Mouse (Mus musculus) forebrain, postnatal 0 days (tissue): Measurements from ENCODE around the gene Tlx2. TPM values are rescaled to one million over a fixed set of nuclear protein-coding genes. Genes with fewer than 3 reads are reported as not detected.
A peak's percentile ranks its signal among the peaks of the same experiment; 100 is the strongest.

Experiments used
- ATAC-seq: fragments of 200-750 bp; cut with Nextera tagmentation; 2 replicates; pipeline ENCODE4 v1.8.0; 2017; ENCODE audit warnings: mild to moderate bottlenecking, moderate library complexity
- DNase-seq: peaks from one replicate; pipeline ENCODE4 v3.0.0-alpha.2; 2015
- H3K27ac ChIP-seq: fragments of 300-500 bp; sonication (generic); 2 replicates; pipeline ENCODE4 v1.5.1; 2014; ENCODE audit warnings: low read depth, mild to moderate bottlenecking, antibody characterized with exemption, low read length, moderate library complexity, mixed read lengths
- H3K27me3 ChIP-seq: fragments of 300-500 bp; sonication (generic); 2 replicates; pipeline ENCODE4 v1.6.1; 2014; ENCODE audit warnings: mild to moderate bottlenecking, low read length, mixed read lengths; ENCODE audit not compliant: insufficient read depth
- H3K36me3 ChIP-seq: fragments of 300-500 bp; sonication (generic); 2 replicates; pipeline ENCODE4 v1.6.1; 2014; ENCODE audit warnings: mild to moderate bottlenecking, moderate library complexity; ENCODE audit not compliant: insufficient read depth
- H3K4me1 ChIP-seq: fragments of 300-500 bp; sonication (generic); 2 replicates; pipeline ENCODE4 v1.6.1; 2014; ENCODE audit warnings: antibody characterized with exemption; ENCODE audit not compliant: insufficient read depth
- H3K4me2 ChIP-seq: fragments of 300-500 bp; sonication (generic); 2 replicates; pipeline ENCODE4 v1.6.1; 2014; ENCODE audit warnings: low read depth, mild to moderate bottlenecking, moderate library complexity
- H3K4me3 ChIP-seq: fragments of 300-500 bp; sonication (generic); 2 replicates; pipeline ENCODE4 v1.5.1; 2014; ENCODE audit warnings: low read depth, low read length, mixed read lengths
- H3K9ac ChIP-seq: fragments of 300-500 bp; sonication (generic); 2 replicates; pipeline ENCODE4 v1.6.1; 2014; ENCODE audit warnings: mild to moderate bottlenecking
- H3K9me3 ChIP-seq: fragments of 300-500 bp; sonication (generic); 2 replicates; pipeline ENCODE4 v1.6.1; 2016; ENCODE audit warnings: low read length
- CTCF ChIP-seq: sonication (generic); IDR thresholded peaks from 2 replicates; pipeline ENCODE4 v1.5.1; 2016; ENCODE audit warnings: antibody characterized with exemption, control low read depth, low read depth
- WGBS: fragments of 180-500 bp; shearing (Covaris S2); extraction: QIAGEN DNeasy Blood & Tissue Kit; methylation state at CpG from one replicate; pipeline ENCODE4 v1.1.7; 2014; 5-methylcytosine and 5-hydroxymethylcytosine counted together
- polyA plus RNA-seq: library from polyadenylated mRNA; unstranded; fragments of >200 nt; fragmentation: Nextera tagmentation; extraction: Ambion mirVana; gene quantifications from 2 replicates; pipeline ENCODE4 v1.2.1, GENCODE M21; 2015
- total RNA-seq: library from RNA; depleted of rRNA; stranded (reverse); fragments of >200 nt; gene quantifications from 2 replicates; pipeline ENCODE4 v1.2.3, GENCODE M21; 2014

Tlx2 gene
- total and polyA plus RNA-seq, 2 experiments from 2014 or later: not detected

DNA sequence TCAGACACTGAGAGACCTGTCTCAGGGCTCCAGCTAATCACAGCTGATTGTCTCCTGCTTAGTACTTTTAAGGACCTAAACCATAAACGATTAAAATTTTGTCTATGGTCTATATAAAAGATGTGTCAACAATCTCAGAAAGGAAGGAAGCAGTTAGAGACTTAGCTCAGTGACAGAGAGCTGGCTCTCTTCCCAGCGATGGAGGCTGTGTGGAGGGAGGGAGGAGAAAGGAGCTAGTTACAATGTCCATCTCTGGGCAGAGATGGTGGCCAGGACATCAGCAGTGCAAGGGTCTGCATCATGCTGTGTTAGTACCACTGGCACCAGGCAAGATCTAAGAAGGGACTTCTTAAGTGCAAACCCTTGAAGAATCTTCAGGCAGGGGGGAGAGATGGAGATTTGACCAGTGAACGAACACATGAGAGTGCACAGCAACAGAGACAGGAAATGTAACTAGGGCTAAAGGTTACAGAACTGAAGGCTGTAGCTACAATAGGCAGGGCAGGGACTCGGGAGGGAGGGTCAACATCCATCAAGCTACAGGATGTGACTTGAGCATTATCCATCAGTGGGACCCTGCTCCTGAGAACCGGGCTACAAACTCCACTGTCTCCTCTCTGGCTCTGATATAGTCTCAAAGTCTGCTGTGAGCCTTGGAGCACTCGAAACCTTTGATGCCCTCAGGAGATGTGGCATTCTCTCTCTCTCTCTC, 22.5 kb upstream of the Tlx2 start:
- H3K27me3 ChIP-seq: peaks cover 26% of the 10 kb centered on the region
- no peaks in the 10 kb centered on the region for H3K36me3 ChIP-seq
- DNase-seq: no peak
- H3K4me3 ChIP-seq: no peak overlapping the region
- 48% methylated on average over 6 of the region's 6 CpGs for WGBS
- ATAC-seq: no peak
- H3K4me1 ChIP-seq: no peaks in the 10 kb centered on the region
- no peak for TF ChIP-seq CTCF
- no peak overlapping the region for H3K4me2 ChIP-seq
- H3K9me3 ChIP-seq: no peaks in the 10 kb centered on the region
- H3K9ac ChIP-seq: no peak overlapping the region
- no peak overlapping the region for H3K27ac ChIP-seq

- no peak overlapping the region for H3K27ac ChIP-seq
- ATAC-seq (no peak), DNase-seq (no peak)
- H3K27me3 ChIP-seq: peaks cover 56% of the 10 kb centered on the region
- H3K4me1 ChIP-seq: no peaks in the 10 kb centered on the region
- no peak overlapping the region for H3K4me3 ChIP-seq
- H3K9ac ChIP-seq: no peak overlapping the region
- 7% methylated on average over 9 of the region's 9 CpGs for WGBS
- H3K4me2 ChIP-seq: peak overlapping the region; percentile 23; the same call in 1 of the 2 replicates
- no peaks in the 10 kb centered on the region for H3K36me3 ChIP-seq
- no peaks in the 10 kb centered on the region for H3K9me3 ChIP-seq
- TF ChIP-seq CTCF: no peak
These were observed 17.8 kb upstream of the Tlx2 start for GRCm38 (mm10) chr6:83087926-83088260.

DNA sequence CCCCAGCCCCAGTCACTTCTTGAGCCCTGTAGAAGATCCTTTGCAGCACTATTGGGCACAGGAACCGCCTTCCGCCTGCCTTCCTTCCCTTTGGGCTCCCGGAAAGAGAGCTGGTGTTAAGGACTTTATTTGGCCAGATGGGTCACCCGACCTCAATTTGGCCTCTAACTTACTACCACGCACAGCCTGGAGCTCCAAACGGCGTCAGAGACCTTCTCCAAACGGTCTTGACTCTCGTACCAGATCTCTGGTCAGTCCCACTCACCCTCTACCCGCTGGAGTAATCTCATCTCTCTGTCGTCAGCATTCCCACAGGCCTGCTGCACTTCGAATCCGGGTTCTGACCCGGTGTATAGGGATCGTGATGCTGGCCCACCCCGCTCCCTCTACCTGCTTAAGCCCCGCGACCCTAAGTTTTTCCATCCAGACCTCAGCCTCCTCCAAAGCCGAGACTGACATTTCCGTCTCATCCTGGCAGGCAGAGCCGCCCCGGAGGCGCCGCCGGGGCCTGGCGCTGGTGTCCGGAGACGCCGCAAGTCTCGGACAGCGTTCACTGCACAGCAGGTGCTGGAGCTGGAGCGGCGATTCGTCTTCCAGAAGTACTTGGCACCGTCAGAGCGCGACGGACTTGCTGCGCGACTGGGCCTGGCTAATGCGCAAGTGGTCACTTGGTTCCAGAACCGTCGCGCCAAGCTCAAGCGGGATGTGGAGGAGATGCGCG, 17.3 kb upstream of the Tlx2 start:
- no peak overlapping the region for H3K9ac ChIP-seq
- no peaks in the 10 kb centered on the region for H3K4me1 ChIP-seq
- peak overlapping the region; percentile 23; the same call in 1 of the 2 replicates for H3K4me2 ChIP-seq
- no peak for DNase-seq
- peaks cover 56% of the 10 kb centered on the region for H3K27me3 ChIP-seq
- H3K27ac ChIP-seq: no peak overlapping the region
- no peaks in the 10 kb centered on the region for H3K36me3 ChIP-seq
- no peak overlapping the region for H3K4me3 ChIP-seq
- ATAC-seq: no peak
- no peaks in the 10 kb centered on the region for H3K9me3 ChIP-seq
- no peak for TF ChIP-seq CTCF
- WGBS: 1% methylated on average over 47 of the region's 47 CpGs

GRCm38 (mm10) chr6:83086121-83087035, 16.3 kb upstream of the Tlx2 start, which contains the start of gene Lbx2:
TSS of gene Lbx2 (plus strand) at chr6:83086367.
- DNase-seq (no peak), ATAC-seq (no peak)
- H3K4me2 ChIP-seq: no peak within 1 kb of the TSS
- H3K36me3 ChIP-seq: peaks cover 4% of the 10 kb centered on the region; the same call in 1 of the 2 replicates
- no peak within 1 kb of the TSS for H3K4me3 ChIP-seq
- no peaks in the 10 kb centered on the region for H3K9me3 ChIP-seq
- TF ChIP-seq CTCF: no peak
- no peak within 1 kb of the TSS for H3K9ac ChIP-seq
- 5% methylated on average over 42 of the region's 42 CpGs for WGBS
- peaks cover 56% of the 10 kb centered on the region for H3K27me3 ChIP-seq
- no peaks in the 10 kb centered on the region for H3K4me1 ChIP-seq
- H3K27ac ChIP-seq: no peak within 1 kb of the TSS

GRCm38 (mm10) chr6:83084477-83084876, 14.4 kb upstream of the Tlx2 start:
- no peak for TF ChIP-seq CTCF
- peaks cover 46% of the 10 kb centered on the region for H3K27me3 ChIP-seq
- H3K9ac ChIP-seq: no peak overlapping the region
- no peak for ATAC-seq
- H3K4me2 ChIP-seq: no peak overlapping the region
- H3K36me3 ChIP-seq: peaks cover 14% of the 10 kb centered on the region; the same call in 1 of the 2 replicates
- no peaks in the 10 kb centered on the region for H3K9me3 ChIP-seq
- WGBS: 4% methylated on average over 6 of the region's 6 CpGs
- H3K4me3 ChIP-seq: no peak overlapping the region
- no peak for DNase-seq
- H3K27ac ChIP-seq: no peak overlapping the region
- no peaks in the 10 kb centered on the region for H3K4me1 ChIP-seq

DNA sequence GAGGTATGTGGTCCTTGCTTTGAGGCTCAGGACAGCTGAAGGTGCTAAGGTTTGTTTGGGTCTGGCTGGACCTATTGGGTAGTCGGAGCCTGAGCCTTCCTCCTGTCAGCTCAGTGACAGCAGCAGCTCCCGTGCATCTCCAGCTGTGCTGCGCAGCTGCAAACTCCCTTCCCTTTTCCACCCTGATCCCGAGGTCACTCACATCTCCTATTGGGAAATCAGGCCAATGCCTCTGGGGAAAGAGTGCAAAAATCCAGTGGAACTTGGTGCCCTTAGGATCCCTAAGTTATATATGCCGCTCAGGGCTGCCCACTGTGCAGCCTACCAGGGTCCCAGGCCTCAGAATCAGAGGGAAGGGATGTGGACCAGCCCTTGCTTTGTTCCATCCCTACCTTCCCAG, 13.4 kb upstream of the Tlx2 start:
- WGBS: 15% methylated on average over 5 of the region's 5 CpGs
- no peak overlapping the region for H3K27ac ChIP-seq
- DNase-seq: no peak

More for the DNA sequence above, 13.4 kb upstream of the Tlx2 start:
- no peaks in the 10 kb centered on the region for H3K4me1 ChIP-seq
- no peak overlapping the region for H3K4me3 ChIP-seq
- H3K9ac ChIP-seq: no peak overlapping the region
- no peak for ATAC-seq
- peaks cover 14% of the 10 kb centered on the region; the same call in 1 of the 2 replicates for H3K36me3 ChIP-seq
- no peaks in the 10 kb centered on the region for H3K9me3 ChIP-seq
- no peak overlapping the region for H3K4me2 ChIP-seq
- no peak for TF ChIP-seq CTCF
- peaks cover 38% of the 10 kb centered on the region for H3K27me3 ChIP-seq
